Mouse (Mus musculus) MEL (cell line): ENCODE measurements at regions not wholly inside any gene's neighbourhood (a gene's known extent, or its start where the extent isn't known, plus 50 kb on each side); places are given as distances from the start of the nearest gene placed in this dataset.

Source experiments
- CHD1 ChIP-seq: IDR thresholded peaks from 2 replicates; pipeline ENCODE4 v1.6.1; 2012; ENCODE audit warnings: low read depth, mild to moderate bottlenecking, inconsistent platforms, low read length, improper control_type of control experiment
- CHD2 ChIP-seq: IDR thresholded peaks from 2 replicates; pipeline ENCODE4 v1.6.1; 2011; ENCODE audit warnings: low read length, improper control_type of control experiment
- CTCF ChIP-seq, 3 experiments: IDR thresholded peaks in 2 of 3; conservative IDR thresholded peaks in 1 of 3; 2 replicates each; pipeline ENCODE4 v1.5.1; 2011 to 2012; ENCODE audit warnings: low read length in 3 of 3, low read depth in 2 of 3, mild to moderate bottlenecking in 2 of 3, improper control_type of control experiment in 1 of 3, inconsistent platforms in 1 of 3, mixed read lengths in 1 of 3, moderate library complexity in 1 of 3; ENCODE audit not compliant: control insufficient read depth in 1 of 3, insufficient read depth in 1 of 3, poor library complexity in 1 of 3, severe bottlenecking in 1 of 3
- E2F4 ChIP-seq: IDR thresholded peaks from 2 replicates; pipeline ENCODE4 v1.6.1; 2011; ENCODE audit warnings: low read depth, low read length, improper control_type of control experiment, borderline replicate concordance
- ELF1 ChIP-seq: IDR thresholded peaks from 2 replicates; pipeline ENCODE4 v1.6.1; 2014; ENCODE audit warnings: low read depth, mild to moderate bottlenecking, inconsistent platforms, low read length, improper control_type of control experiment, moderate library complexity
- GATA1 ChIP-seq: IDR thresholded peaks from 2 replicates; pipeline ENCODE4 v1.6.1; 2011; ENCODE audit warnings: low read depth, low read length, improper control_type of control experiment
- MAX ChIP-seq: IDR thresholded peaks from 2 replicates; pipeline ENCODE4 v1.6.1; 2011; ENCODE audit warnings: low read length, improper control_type of control experiment
- MAZ ChIP-seq: IDR thresholded peaks from 2 replicates; pipeline ENCODE4 v1.6.1; 2012; ENCODE audit warnings: low read depth, mild to moderate bottlenecking, inconsistent platforms, low read length, improper control_type of control experiment
- MEF2A ChIP-seq: IDR thresholded peaks from 2 replicates; pipeline ENCODE4 v1.6.1; 2014; ENCODE audit warnings: low read depth, mild to moderate bottlenecking, inconsistent platforms, low read length, improper control_type of control experiment; ENCODE audit not compliant: poor library complexity, insufficient replicate concordance, severe bottlenecking; ENCODE audit errors: extremely low read depth
- POLR2A ChIP-seq, 2 experiments: IDR thresholded peaks; 2 replicates each; pipeline ENCODE4 v1.6.1; 2011 to 2012; ENCODE audit warnings: low read length in 2 of 2, mild to moderate bottlenecking in 2 of 2, control low read depth in 1 of 2, improper control_type of control experiment in 1 of 2, low read depth in 1 of 2, moderate library complexity in 1 of 2; ENCODE audit not compliant: control insufficient read depth in 1 of 2, insufficient read depth in 1 of 2, poor library complexity in 1 of 2
- TCF12 ChIP-seq: IDR thresholded peaks from 2 replicates; pipeline ENCODE4 v1.6.1; 2014; ENCODE audit warnings: low read depth, mild to moderate bottlenecking, inconsistent platforms, low read length, improper control_type of control experiment, moderate library complexity
- USF2 ChIP-seq, 2 experiments: IDR thresholded peaks; 2 replicates each; pipeline ENCODE4 v1.6.1; 2011 to 2012; ENCODE audit warnings: improper control_type of control experiment in 2 of 2, low read length in 2 of 2, borderline replicate concordance in 1 of 2, inconsistent platforms in 1 of 2, low read depth in 1 of 2, mild to moderate bottlenecking in 1 of 2; ENCODE audit not compliant: insufficient read depth in 1 of 2

- TF ChIP-seq POLR2A (IDR thresholded peaks at IDR 0.05; ENCODE audit: control insufficient read depth in 1 of 2, insufficient read depth in 1 of 2, low read depth in 1 of 2, low read length in 2 of 2, poor library complexity in 1 of 2) (no peak), CTCF (IDR thresholded peaks at IDR 0.05 in 2 of 3, conservative IDR thresholded peaks at IDR 0.05 in 1 of 3; ENCODE audit: control insufficient read depth in 1 of 3, insufficient read depth in 1 of 3, low read depth in 2 of 3, low read length in 3 of 3, poor library complexity in 1 of 3, severe bottlenecking in 1 of 3) (no peak), ELF1 (no peak), GATA1 (no peak), CHD2 (no peak), TCF12 (no peak), CHD1 (no peak), USF2 (IDR thresholded peaks at IDR 0.05; ENCODE audit: borderline replicate concordance in 1 of 2, insufficient read depth in 1 of 2, low read depth in 1 of 2, low read length in 2 of 2) (no peak), MAZ (no peak), MEF2A (no peak), MAX (no peak), E2F4 (no peak)
Measured at GRCm38 (mm10) chr3:133684747-133685146, 139.8 kb upstream of the Tet2 start.
